Mouse (Mus musculus): ENCODE data around the gene Ccdc127. TPM values are rescaled to one million over a fixed set of nuclear protein-coding genes. Genes with fewer than 3 reads are reported as not detected.
A peak's percentile ranks its signal among the peaks of the same experiment; 100 is the strongest.

Ccdc127 gene
- total RNA-seq, 2 experiments from 2014 or later: 83.1 to 98.0 TPM

GRCm38 (mm10) chr13:74381533-74382276 is 31.6 kb downstream of the Ccdc127 start:
- DNase-seq (ENCODE audit: low spot score in 2 of 2): no peak
- intact Hi-C loops (cut with DNase I): no loop called here

GRCm38 (mm10) chr13:74382289-74382688 is 32.2 kb downstream of the Ccdc127 start:
- intact Hi-C loops (cut with DNase I): no loop called here
- no peak for DNase-seq (ENCODE audit: low spot score in 2 of 2)

- no peak for DNase-seq (ENCODE audit: low spot score in 2 of 2)
- intact Hi-C loops (cut with DNase I): no loop called here
Measured at GRCm38 (mm10) chr13:74389730-74390129, 39.6 kb downstream of the Ccdc127 start.

GRCm38 (mm10) chr13:74390371-74390990 is 40.4 kb downstream of the Ccdc127 start, which contains the start of gene Zfp72:
Zfp72 (minus strand) TSS chr13:74390836.
- intact Hi-C loops (cut with DNase I): no loop called here
- DNase-seq (ENCODE audit: low spot score in 2 of 2): peak; percentile 76 to 80

- DNase-seq (ENCODE audit: low spot score in 2 of 2): no peak
- intact Hi-C loops (cut with DNase I): no loop called here
Measured at GRCm38 (mm10) chr13:74391156-74391555, 41.0 kb downstream of the Ccdc127 start.

GRCm38 (mm10) chr13:74399298-74399839 is 49.3 kb downstream of the Ccdc127 start, which contains the start of gene Ftl1-ps1:
Ftl1-ps1 (plus strand) TSS chr13:74399694.
- no peak for DNase-seq (ENCODE audit: low spot score in 2 of 2)
- intact Hi-C loops (cut with DNase I): no loop called here

Small RNA genes within 50 kb of the gene (microRNA-seq; reads per million reads assigned to microRNA genes)
- gene Mir692-3: not detected

Other genes starting within 250 kb of the Ccdc127 start
- 1 to 10 TPM; 1.4 to 2.4 TPM for gene Slc9a3, start 228.9 kb upstream of the Ccdc127 start, total RNA-seq (2021)
- 10 to 100 TPM; 72.1 to 82.8 TPM for gene Exoc3, start 141.6 kb upstream of the Ccdc127 start, total RNA-seq (2021)
- gene Ahrr, start 58.0 kb upstream of the Ccdc127 start, total RNA-seq (2021): under 1 TPM; 0.64 to 0.70 TPM
- 10 to 100 TPM; 80.6 to 87.7 TPM for gene Pdcd6, start 32.7 kb upstream of the Ccdc127 start, total RNA-seq (2021)
- gene Sdha, start within 50 bp of the Ccdc127 start, total RNA-seq (2021): 100 to 1,000 TPM; 287 to 333 TPM
- gene Lrrc14b, start 13.7 kb downstream of the Ccdc127 start, total RNA-seq (2021): not detected
- gene Zfp72, start 40.5 kb downstream of the Ccdc127 start, total RNA-seq (2021): 1 to 10 TPM; 3.8 to 5.1 TPM
- gene Ftl1-ps1, start 49.4 kb downstream of the Ccdc127 start, total RNA-seq (2021): 100 to 1,000 TPM; 171 to 174 TPM
- gene Zfp825, start 143.7 kb downstream of the Ccdc127 start, total RNA-seq (2021): 1 to 10 TPM; 7.4 to 7.7 TPM